Mouse (Mus musculus) neural tube, embryonic 14.5 days (tissue): ENCODE results near the gene Rai1. TPM values are rescaled to one million over a fixed set of nuclear protein-coding genes. Genes with fewer than 3 reads are reported as not detected.
A peak's percentile ranks its signal among the peaks of the same experiment; 100 is the strongest.

Experiments used
- ATAC-seq: fragments of 200-750 bp; cut with Nextera tagmentation; 2 replicates; pipeline ENCODE4 v1.8.0; 2017; ENCODE audit warnings: low read depth, mild to moderate bottlenecking, moderate TSS enrichment, moderate library complexity
- H3K27ac ChIP-seq: fragments of 300-500 bp; sonication (generic); 2 replicates; pipeline ENCODE4 v1.5.1; 2014; ENCODE audit warnings: low read depth, mild to moderate bottlenecking, control low read depth, low read length, moderate library complexity, mixed read lengths
- H3K27me3 ChIP-seq: fragments of 300-500 bp; sonication (generic); 2 replicates; pipeline ENCODE4 v1.6.1; 2014; ENCODE audit warnings: low read length; ENCODE audit not compliant: control insufficient read depth, insufficient read depth
- H3K36me3 ChIP-seq: fragments of 300-500 bp; sonication (generic); 2 replicates; pipeline ENCODE4 v1.6.1; 2014; ENCODE audit warnings: low read length, mixed read lengths; ENCODE audit not compliant: control insufficient read depth, insufficient read depth
- H3K4me1 ChIP-seq: fragments of 300-500 bp; sonication (generic); 2 replicates; pipeline ENCODE4 v1.6.1; 2014; ENCODE audit warnings: low read length; ENCODE audit not compliant: control insufficient read depth, insufficient read depth
- H3K4me2 ChIP-seq: fragments of 300-500 bp; sonication (generic); 2 replicates; pipeline ENCODE4 v1.6.1; 2014; ENCODE audit warnings: mild to moderate bottlenecking, low read depth, low read length, control low read depth
- H3K4me3 ChIP-seq: fragments of 300-500 bp; sonication (generic); 2 replicates; pipeline ENCODE4 v1.5.1; 2014; ENCODE audit warnings: low read depth, low read length, control low read depth, mixed read lengths
- H3K9ac ChIP-seq: fragments of 300-500 bp; sonication (generic); replicated peaks from 2 replicates; pipeline ENCODE4 v1.6.1; 2014; ENCODE audit warnings: low read depth, mild to moderate bottlenecking, control low read depth, low read length, mixed read lengths
- H3K9me3 ChIP-seq: fragments of 300-500 bp; sonication (generic); 2 replicates; pipeline ENCODE4 v1.6.1; 2016; ENCODE audit warnings: low read length; ENCODE audit not compliant: control insufficient read depth
- WGBS: fragments of 180-500 bp; shearing (Covaris S2); extraction: QIAGEN DNeasy Blood & Tissue Kit; methylation state at CpG from one replicate; pipeline ENCODE4 v1.1.7; 2014; 5-methylcytosine and 5-hydroxymethylcytosine counted together
- polyA plus RNA-seq: library from polyadenylated mRNA; unstranded; fragments of >200 nt; fragmentation: Nextera tagmentation; extraction: Ambion mirVana; gene quantifications from 2 replicates; pipeline ENCODE4 v1.2.1, GENCODE M21; 2014

Gene Rai1
- polyA plus RNA-seq, 1 experiment from 2014 or later, result 34.1 TPM

DNA sequence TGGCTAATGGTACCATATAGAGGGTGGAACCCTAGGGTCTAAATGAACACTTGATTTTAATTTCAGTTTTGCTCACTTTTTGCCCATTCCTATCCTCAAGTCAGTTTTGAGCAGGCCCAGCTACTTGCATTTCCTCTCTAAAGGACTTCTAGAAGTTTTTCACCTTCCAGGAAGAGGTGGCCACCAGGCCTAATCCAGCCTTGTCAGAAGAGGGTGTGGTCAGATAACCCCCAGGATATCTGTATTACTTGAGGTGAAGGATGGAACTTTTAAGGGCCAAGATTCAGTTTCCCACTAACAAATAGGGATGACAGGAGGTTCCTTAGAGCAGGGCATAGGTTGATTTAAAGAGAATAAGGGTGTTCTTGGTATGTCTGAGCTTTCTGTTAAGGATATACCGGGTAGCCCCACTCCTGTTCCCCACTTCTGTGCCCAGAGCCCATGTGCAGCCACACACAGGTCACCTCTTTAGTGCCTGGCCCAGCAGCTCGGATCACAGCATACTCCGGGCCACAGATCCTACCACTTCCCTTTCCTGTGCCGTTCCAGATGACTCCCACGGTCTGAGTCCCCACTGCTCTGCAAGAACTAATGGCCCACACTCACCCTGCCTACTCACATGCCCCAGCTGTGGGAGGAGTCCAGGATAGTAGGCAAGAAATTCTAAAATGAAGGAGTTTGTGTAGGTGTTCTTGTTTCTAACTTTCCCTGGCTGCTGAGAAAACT, 14.0 kb upstream of the Rai1 start:
- WGBS, result 70% methylated on average over 5 of the region's 5 CpGs
- no peak for ATAC-seq

DNA sequence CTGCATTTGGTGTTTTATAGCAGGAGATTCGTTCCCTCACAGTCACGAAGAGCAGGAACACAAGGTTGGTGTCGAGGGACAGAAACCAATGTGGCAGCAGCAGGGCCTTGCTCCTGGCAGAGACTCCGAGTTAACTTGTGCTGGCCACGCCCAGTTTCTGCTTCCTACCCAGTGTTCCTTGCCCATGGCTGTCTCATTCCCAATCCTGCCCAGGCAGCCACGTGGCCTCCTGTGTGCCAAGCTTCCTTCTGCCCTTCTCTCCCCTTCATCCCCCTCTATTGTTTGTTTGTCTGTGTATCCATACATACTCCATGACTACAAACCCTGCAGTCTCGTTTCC, 13.4 kb upstream of the Rai1 start:
- ATAC-seq, result no peak
- Histone ChIP-seq H3K36me3 (no peaks in the 10 kb centered on the region), H3K4me3 (no peak overlapping the region), H3K27me3 (no peaks in the 10 kb centered on the region), H3K9me3 (no peaks in the 10 kb centered on the region), H3K4me2 (no peak overlapping the region), H3K27ac (no peak overlapping the region), H3K4me1 (peaks cover 19% of the 10 kb centered on the region; the same call in 1 of the 2 replicates), H3K9ac (no peak overlapping the region)
- WGBS, result 69% methylated on average over 7 of the region's 7 CpGs

More for the DNA sequence above, 14.0 kb upstream of the Rai1 start:
- Histone ChIP-seq H3K4me1 (peaks cover 19% of the 10 kb centered on the region; the same call in 1 of the 2 replicates), H3K4me2 (no peak overlapping the region), H3K27ac (no peak overlapping the region), H3K9me3 (no peaks in the 10 kb centered on the region), H3K9ac (no peak overlapping the region), H3K27me3 (no peaks in the 10 kb centered on the region), H3K36me3 (no peaks in the 10 kb centered on the region), H3K4me3 (no peak overlapping the region)

DNA sequence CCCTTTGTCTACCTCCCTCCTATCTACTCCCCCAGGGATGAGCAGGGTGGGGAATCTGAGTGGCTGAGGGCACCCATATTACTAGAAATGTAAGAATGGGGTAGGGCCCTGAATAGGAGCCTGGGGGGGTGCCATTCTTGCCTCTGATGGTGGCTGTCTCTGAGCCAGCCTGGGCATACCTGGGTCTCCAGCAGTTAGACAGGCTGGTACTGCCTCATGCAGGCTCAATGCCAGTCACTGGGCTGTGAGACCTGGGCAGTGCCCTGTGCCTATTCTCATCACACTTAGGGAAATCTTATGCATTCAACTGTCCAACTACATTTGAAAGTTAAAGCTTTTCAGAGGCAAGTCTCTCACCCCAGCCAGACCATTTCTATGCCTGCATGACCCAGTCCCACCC, 11.6 kb upstream of the Rai1 start:
- no peak for ATAC-seq
- no peak overlapping the region for H3K4me2 ChIP-seq
- H3K4me1 ChIP-seq, result peaks cover 19% of the 10 kb centered on the region; the same call in 1 of the 2 replicates
- peak overlapping the region; percentile 75 for H3K27ac ChIP-seq
- 0 out of 2 replicates have a peak overlapping the region, but pooled peaks have one; percentile 16 for H3K9ac ChIP-seq
- H3K9me3 ChIP-seq, result no peaks in the 10 kb centered on the region
- H3K4me3 ChIP-seq, result no peak overlapping the region
- no peaks in the 10 kb centered on the region for H3K27me3 ChIP-seq
- H3K36me3 ChIP-seq, result no peaks in the 10 kb centered on the region

DNA sequence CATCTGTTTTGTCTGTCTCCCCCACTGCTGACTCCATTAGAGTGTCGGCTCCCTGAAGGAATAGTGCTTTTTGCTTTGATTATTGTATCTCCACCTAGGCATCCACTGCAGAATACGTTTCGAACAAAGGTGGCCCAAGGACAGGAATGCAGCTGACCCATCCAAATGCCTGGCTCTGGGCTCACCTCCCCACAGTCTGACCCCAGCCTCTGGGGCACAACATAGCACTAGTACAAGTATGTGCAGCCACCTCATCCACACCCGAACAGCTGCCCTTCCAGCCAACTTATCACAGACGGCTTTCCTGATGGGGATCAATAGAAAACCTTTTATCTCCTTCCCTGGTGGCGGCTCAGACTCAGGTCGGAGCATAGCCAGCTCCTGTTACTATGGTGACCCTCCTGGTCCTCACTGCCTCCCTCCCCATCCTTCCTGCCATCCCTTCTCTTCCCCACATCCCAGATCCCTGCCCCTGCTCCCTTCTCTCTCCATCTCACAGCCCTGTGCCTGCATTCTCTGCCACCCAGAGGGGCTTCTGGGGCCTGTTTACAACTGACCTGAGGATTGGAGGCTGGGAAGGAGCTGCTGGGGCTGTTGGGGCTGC, 10.7 kb upstream of the Rai1 start:
- Histone ChIP-seq H3K27ac (peak overlapping the region; percentile 75), H3K4me1 (peaks cover 18% of the 10 kb centered on the region; the same call in 1 of the 2 replicates), H3K4me3 (no peak overlapping the region), H3K4me2 (no peak overlapping the region), H3K9me3 (no peaks in the 10 kb centered on the region), H3K9ac (0 out of 2 replicates have a peak overlapping the region, but pooled peaks have one; percentile 25), H3K27me3 (no peaks in the 10 kb centered on the region), H3K36me3 (no peaks in the 10 kb centered on the region)
- peak; percentile 74; the same call in 1 of the 2 replicates for ATAC-seq
- WGBS, result 31% methylated on average over 7 of the region's 7 CpGs

DNA sequence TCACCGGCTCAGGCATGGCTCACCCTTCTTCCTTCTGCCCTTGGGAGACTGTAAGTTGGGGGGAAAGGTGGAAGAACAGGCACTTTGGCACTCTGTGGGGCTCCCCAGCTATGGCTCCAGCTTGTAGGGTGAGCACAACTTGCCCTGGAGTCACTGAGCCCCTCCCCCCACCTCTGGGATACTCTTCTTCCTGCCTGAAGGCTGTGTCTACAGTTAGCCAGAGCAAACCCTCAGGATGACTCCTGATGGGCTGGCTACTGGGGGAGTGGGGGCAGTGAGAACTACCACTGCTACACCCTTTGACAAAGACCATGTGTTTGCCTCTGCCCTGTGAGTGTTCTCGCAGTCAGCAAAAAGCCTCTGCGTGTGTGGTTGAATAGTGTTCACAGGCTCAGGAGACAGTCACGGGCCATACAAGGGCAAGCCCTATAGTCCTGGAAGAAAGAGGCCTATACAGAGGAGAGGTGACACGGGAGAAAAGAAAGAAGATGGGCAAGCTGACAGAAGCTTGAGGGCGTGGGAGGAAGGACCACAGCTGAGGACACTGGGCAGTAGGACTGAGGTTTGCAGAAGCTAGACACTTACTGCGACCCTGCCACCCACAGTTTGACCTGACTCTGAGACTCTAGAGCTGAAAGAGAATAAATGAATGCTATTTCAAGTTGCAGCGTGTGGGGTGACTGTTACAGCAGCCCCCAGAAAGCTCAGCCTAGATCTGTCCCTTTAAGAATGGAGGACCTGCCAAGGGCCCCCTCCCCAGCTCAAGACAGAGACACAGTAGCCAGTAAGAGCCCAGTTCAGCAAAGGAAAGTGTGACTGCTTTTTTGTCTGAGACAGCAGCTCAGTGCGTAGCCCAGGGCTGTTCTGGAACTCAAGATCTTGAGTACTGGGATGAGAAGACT, 9.7 kb upstream of the Rai1 start:
- H3K9ac ChIP-seq, result no peak overlapping the region

DNA sequence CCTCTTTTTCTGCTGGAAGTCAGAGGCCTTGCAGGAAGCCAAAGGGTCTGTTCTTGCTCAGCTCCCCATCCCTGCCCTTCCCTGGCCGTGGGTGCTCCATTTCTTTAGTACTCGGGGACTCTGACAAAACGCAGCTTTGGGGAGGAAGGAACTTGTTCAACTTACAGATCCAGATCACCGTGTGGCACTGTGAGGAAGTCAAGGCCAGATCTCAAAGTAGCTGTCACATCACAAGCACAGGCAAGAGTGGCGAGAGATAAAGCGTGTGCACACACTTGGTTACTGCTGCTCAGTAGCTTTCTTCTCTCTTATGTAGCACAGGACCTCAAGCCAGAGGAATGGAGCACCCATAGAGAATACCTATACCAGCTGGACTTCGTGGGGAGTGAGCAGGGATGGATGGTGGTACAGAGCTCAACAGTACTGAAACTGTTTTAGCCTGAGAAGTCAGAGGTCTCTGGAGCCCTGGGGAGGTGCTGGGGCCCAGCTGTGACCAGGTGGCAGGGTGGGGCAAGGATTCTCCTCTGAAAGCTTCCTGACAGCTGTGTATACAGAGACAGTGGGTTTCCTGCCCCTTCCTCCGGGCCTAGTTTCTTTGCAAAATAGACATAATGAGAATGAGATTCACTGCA, 5.1 kb upstream of the Rai1 start:
- WGBS, result 78% methylated on average over 8 of the region's 8 CpGs
- Histone ChIP-seq H3K4me1 (peaks cover 3% of the 10 kb centered on the region; the same call in 1 of the 2 replicates), H3K4me3 (no peak overlapping the region), H3K4me2 (no peak overlapping the region), H3K36me3 (no peaks in the 10 kb centered on the region), H3K9ac (no peak overlapping the region), H3K27ac (no peak overlapping the region), H3K27me3 (no peaks in the 10 kb centered on the region), H3K9me3 (no peaks in the 10 kb centered on the region)
- no peak for ATAC-seq

More for the DNA sequence above, 9.7 kb upstream of the Rai1 start:
- peaks cover 16% of the 10 kb centered on the region; the same call in 1 of the 2 replicates for H3K4me1 ChIP-seq
- 0 out of 2 replicates have a peak, but pooled peaks have one; percentile 12 for ATAC-seq
- no peaks in the 10 kb centered on the region for H3K36me3 ChIP-seq
- H3K27ac ChIP-seq, result peak overlapping the region; percentile 75
- H3K4me2 ChIP-seq, result no peak overlapping the region
- 52% methylated on average over 9 of the region's 9 CpGs for WGBS
- no peaks in the 10 kb centered on the region for H3K27me3 ChIP-seq
- H3K9me3 ChIP-seq, result no peaks in the 10 kb centered on the region
- H3K4me3 ChIP-seq, result no peak overlapping the region

DNA sequence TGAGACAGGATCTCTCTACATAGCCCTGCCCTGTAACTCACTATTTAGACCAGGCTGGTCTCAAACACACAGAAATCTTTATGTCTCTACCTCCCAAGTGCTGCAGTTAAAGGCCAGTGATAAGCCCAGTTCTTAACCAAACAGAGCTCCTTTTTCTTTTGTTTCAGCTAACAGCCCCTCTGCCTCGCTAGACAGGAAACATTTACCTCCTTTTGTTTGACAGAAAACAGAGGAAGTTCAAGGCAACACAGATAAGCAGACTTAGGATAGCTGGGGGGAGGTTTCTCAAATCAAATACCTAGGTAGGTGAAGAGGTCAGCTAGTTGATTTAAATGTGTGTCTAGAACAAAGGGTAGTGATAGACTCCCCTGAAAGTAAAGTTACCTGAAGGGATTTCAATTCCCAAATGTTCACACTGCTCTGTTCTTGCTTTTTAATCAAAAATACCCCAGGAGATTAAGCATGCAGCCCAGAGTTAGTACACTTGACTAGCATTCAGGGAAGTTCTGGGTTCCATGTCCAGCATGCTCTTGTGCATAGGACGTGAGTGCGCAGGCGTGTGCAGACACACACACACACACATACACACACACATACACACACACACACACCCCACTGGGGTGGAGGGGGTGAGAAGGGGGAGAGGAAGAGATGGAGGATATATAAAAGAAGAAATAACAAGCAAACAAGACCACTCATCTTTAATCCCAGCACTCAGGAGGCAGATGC, 3.8 kb upstream of the Rai1 start:
- Histone ChIP-seq H3K36me3 (no peaks in the 10 kb centered on the region), H3K4me3 (no peak overlapping the region), H3K4me1 (no peaks in the 10 kb centered on the region), H3K27me3 (no peaks in the 10 kb centered on the region), H3K9me3 (no peaks in the 10 kb centered on the region), H3K4me2 (no peak overlapping the region), H3K27ac (no peak overlapping the region), H3K9ac (no peak overlapping the region)
- no peak for ATAC-seq
- WGBS, result 77% methylated on average over 4 of the region's 4 CpGs

DNA sequence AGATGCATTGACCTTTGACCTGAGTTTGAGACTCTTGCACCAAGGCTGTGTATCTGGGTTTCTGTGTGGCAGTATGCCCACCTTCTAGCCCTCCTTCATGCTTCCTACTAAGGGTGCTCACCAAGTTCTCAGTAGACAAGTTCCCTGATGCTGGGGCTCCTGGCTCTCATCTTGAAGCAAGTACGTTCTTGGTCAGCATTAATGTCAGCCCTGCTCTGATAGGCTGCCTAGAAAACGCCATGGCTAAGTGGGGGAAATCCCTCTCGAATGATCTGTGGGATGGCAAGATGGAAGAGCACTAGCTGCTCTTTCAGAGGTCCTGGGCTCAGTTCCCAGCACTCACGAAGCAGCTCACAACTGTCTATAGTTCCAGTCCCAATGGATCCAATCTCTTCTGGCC, 2.8 kb upstream of the Rai1 start:
- no peak overlapping the region for H3K4me2 ChIP-seq
- peaks cover 3% of the 10 kb centered on the region for H3K4me1 ChIP-seq
- ATAC-seq, result no peak
- H3K4me3 ChIP-seq, result no peak overlapping the region
- H3K9ac ChIP-seq, result no peak overlapping the region
- H3K27ac ChIP-seq, result no peak overlapping the region
- H3K36me3 ChIP-seq, result no peaks in the 10 kb centered on the region
- no peaks in the 10 kb centered on the region for H3K9me3 ChIP-seq
- 81% methylated on average over 4 of the region's 4 CpGs for WGBS
- H3K27me3 ChIP-seq, result no peaks in the 10 kb centered on the region
